ENCODE assay signal across 8 mouse cellular contexts in the genomic region with DNA sequence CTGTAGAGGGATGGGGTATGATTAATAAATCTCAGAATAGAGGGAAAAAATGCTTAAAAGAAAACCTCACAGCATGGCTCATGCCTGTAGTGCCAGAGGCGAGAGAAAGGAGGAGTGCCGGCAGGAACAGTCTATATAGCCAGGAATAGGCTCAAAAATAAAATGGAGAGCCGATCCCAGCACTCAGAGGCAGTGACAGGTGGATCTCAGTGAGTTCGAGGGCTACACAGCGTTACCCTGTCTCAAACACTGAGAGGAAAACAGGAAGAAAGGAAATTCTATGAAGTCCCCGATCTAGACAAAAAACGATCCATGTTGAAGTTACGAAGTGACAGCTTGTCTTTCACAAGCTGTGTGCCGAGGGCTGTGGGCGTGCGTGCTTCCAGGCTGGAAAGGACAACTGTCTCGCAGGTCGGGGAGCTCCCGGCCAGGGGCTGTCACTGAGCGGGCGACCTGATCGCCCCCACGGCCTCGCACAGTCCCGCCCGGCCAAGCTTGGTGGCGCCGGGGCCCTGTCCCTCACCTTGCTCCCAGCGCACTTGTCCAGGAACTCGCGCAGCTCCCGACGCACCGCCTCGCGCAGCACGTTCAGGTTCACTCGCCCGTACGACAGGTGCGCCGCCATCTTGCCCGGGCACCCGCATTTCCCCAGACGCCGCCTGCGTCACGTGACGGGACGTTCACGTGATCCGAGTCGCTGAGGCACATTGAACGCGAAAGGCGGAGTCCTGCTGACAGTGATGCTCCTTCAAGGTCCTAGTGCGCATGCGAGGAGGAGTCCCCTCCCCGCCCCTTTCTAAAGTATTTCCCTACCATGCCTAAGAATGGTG. TPM values are rescaled to one million over a fixed set of nuclear protein-coding genes. Genes with fewer than 3 reads are reported as not detected.
DNase-seq lines count a peak whose midpoint lies in the region; ATAC-seq lines count a peak whose summit lies in the region.

A gene (minus strand): TSS at position 682 of the 830 bp plus-strand sequence.

- H3K36me3 ChIP-seq in hindbrain, embryonic 16.5 days (ENCODE audit: control insufficient read depth, insufficient read depth, low read length), result peaks cover 14% of the 10 kb centered on the region
- peaks cover 13% of the 10 kb centered on the region; the same call in 1 of the 2 replicates for H3K36me3 ChIP-seq in macrophage (ENCODE audit: inconsistent target)

- peak within 1 kb of the TSS; percentile 70 for H3K4me3 ChIP-seq in hindbrain, embryonic 16.5 days (ENCODE audit: low read length)
- H3K4me3 ChIP-seq in macrophage (ENCODE audit: inconsistent target), result peak within 1 kb of the TSS; percentile 91

- DNase-seq in WW6 (ENCODE audit: low read depth, low spot score), result peak; percentile 98
- peak; percentile 97 to 98 for DNase-seq in cerebellum, postnatal 4 days (ENCODE audit: low spot score in 2 of 2)
- peak; percentile 98 for DNase-seq in gastrocnemius, adult 18-20 months (ENCODE audit: low spot score)
- peak; percentile 97 to 98 for DNase-seq in left cerebral cortex, adult 18-20 months (ENCODE audit: low spot score in 2 of 2)
- DNase-seq in right cerebral cortex, adult 18-20 months, result peak; percentile 98
- peak; percentile 92 for DNase-seq in urinary bladder, postnatal 10 days (ENCODE audit: low spot score)

- H3K4me2 ChIP-seq in hindbrain, embryonic 16.5 days (ENCODE audit: low read length), result peak within 1 kb of the TSS; percentile 90

- no peaks in the 10 kb centered on the region for H3K9me3 ChIP-seq in hindbrain, embryonic 16.5 days (ENCODE audit: control insufficient read depth, low read length)

- under 1% methylated on average over 54 of the region's 54 CpGs for WGBS in hindbrain, embryonic 16.5 days
- under 1% methylated on average over 54 of the region's 54 CpGs for WGBS in macrophage (ENCODE audit: missing documents)

- peak within 1 kb of the TSS; percentile 77 for H3K9ac ChIP-seq in hindbrain, embryonic 16.5 days (ENCODE audit: low read depth, low read length)

- no peaks in the 10 kb centered on the region for H3K27me3 ChIP-seq in hindbrain, embryonic 16.5 days (replicated peaks; ENCODE audit: control insufficient read depth, insufficient read depth, low read length)

- peak; percentile 95 for ATAC-seq in hindbrain, embryonic 16.5 days

- peak within 1 kb of the TSS; percentile 88 for H3K27ac ChIP-seq in hindbrain, embryonic 16.5 days (ENCODE audit: low read depth, low read length)
- peak within 1 kb of the TSS; percentile 77 for H3K27ac ChIP-seq in macrophage

- H3K79me2 ChIP-seq in macrophage (ENCODE audit: inconsistent target), result peaks cover 45% of the 10 kb centered on the region

- H3K4me1 ChIP-seq in hindbrain, embryonic 16.5 days (ENCODE audit: control insufficient read depth, insufficient read depth, low read depth, low read length), result peaks cover 8% of the 10 kb centered on the region

RNA-seq across cellular contexts. Expression of the gene that starts here (rescaled TPM):
- 10 to 100 TPM; 32.1 to 39.9 TPM for total RNA-seq in gastrocnemius, adult 18-20 months (2021)
- 40.0 and 44.3 TPM in 2 replicates for polyA plus RNA-seq in hindbrain, embryonic 16.5 days (2015; fragmentation: Nextera tagmentation; extraction: Ambion mirVana)
- total RNA-seq in left cerebral cortex, adult 18-20 months (2021), result 100 to 1,000 TPM in 1 of 2 experiments, 10 to 100 TPM in 1; 99.5 to 101 TPM
- 100 to 1,000 TPM in 14 of 26 experiments, 10 to 100 TPM in 12; 49.4 to 164 (median 106) TPM for total RNA-seq in macrophage (2018; cell fraction: chromatin; rRNA removed)
- total RNA-seq in macrophage (2018; cell fraction: cytosol; rRNA removed), result 100 to 1,000 TPM in 5 of 26 experiments, 10 to 100 TPM in 21; 54.3 to 120 (median 88.9) TPM
- total RNA-seq in macrophage (2018; cell fraction: nucleus; rRNA removed), result 100 to 1,000 TPM in 12 of 26 experiments, 10 to 100 TPM in 14; 51.6 to 146 (median 96.4) TPM
- polyA plus RNA-seq in macrophage (2018), result 67.1 to 83.9 TPM (median 76.7 TPM) in 3 replicates

Comparison
In these comparisons a context has a peak if more than half of its experiments do, and no peak if none do; other contexts are left out.
1. Peak in every context shown above with its lines: DNase-seq, ATAC-seq, H3K4me3 ChIP-seq and H3K27ac ChIP-seq.